Comparison of ENCODE assay signal across 15 mouse cellular contexts in the genomic region with DNA sequence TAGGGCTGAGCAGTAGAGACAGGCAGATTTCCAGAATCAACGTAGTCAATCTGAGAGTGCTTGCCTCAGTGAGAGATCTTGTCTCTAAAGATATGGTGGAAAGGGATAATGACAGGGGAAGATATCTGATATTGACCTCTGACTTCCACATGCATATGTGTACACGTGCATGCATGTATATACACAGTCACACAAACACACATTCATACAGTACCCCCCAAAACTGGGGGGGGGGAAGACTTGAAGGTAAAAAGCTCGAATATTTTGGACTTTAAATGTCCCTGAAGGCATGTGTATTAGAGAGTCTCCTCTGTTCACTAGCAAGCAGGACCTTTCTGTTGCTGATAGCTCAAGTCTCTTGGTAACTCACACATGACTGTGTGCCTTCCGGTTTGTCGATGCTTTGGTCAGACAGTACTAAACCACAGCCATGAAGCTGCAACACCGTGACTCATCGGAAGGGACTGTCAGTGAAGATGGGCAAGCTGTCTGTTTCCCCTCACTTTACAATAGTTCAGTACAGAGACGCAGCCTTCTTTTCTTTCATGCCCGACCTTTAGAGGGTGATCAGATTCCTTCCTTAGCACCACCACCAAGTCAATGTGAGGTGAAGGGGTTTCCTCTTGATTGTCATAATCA. TPM values are rescaled to one million over a fixed set of nuclear protein-coding genes. Genes with fewer than 3 reads are reported as not detected.
A peak's percentile ranks its signal among the peaks of the same experiment; 100 is the strongest.
DNase-seq lines count a peak whose midpoint lies in the region; TF ChIP-seq lines count a peak whose summit lies in the region.
"Had no signal": no experiment of that assay in that cellular context is flagged by ENCODE, and none has a peak within 500 bp of the region (broad histone marks: within the 10 kb centered on the region; RNA-seq: fewer than 3 reads in every experiment).

No protein-coding gene starts in this region.

- H3K79me3 ChIP-seq in C2C12 (ENCODE audit: low read depth), result no peaks in the 10 kb centered on the region

- peaks cover 35% of the 10 kb centered on the region for H3K4me1 ChIP-seq in megakaryocyte, embryonic 14.5 days

- no peaks in the 10 kb centered on the region for H3K27me3 ChIP-seq in C2C12 (ENCODE audit: control insufficient read depth, insufficient read depth, insufficient read length)
- peaks cover 17% of the 10 kb centered on the region for H3K27me3 ChIP-seq in megakaryocyte, embryonic 14.5 days (replicated peaks)

- H3K9me3 ChIP-seq in megakaryocyte, embryonic 14.5 days, result no peaks in the 10 kb centered on the region

- H3K4me3 ChIP-seq in C2C12 (ENCODE audit: insufficient read depth, poor library complexity, severe bottlenecking), result no peak overlapping the region
- H3K4me3 ChIP-seq in megakaryocyte, embryonic 14.5 days (replicated peaks), result peak overlapping the region; percentile 69
- H3K4me3 ChIP-seq: erythroblast, embryonic 14.5 days had no signal

- DNase-seq in adrenal gland, adult 2 months, result peak; percentile 69
- DNase-seq in adrenal gland, postnatal 4 days (ENCODE audit: low spot score in 2 of 2), result no peak
- DNase-seq in c-Kit-positive CD71-negative TER-119-negative erythroid progenitor cells, embryonic 14.5 days (ENCODE audit: low read depth), result peak; percentile 43
- DNase-seq in heart, postnatal 36 days, result no peak
- DNase-seq in cerebellum, postnatal 14 days, result no peak
- no peak for DNase-seq in left cerebral cortex, postnatal 10 days (ENCODE audit: extremely low spot score in 1 of 2, low spot score in 2 of 2)
- DNase-seq: heart, postnatal 10 days had no signal

- no peaks in the 10 kb centered on the region for H3K36me3 ChIP-seq in C2C12 (ENCODE audit: control insufficient read depth, insufficient read depth)
- H3K36me3 ChIP-seq in megakaryocyte, embryonic 14.5 days (replicated peaks; ENCODE audit: low read length), result no peaks in the 10 kb centered on the region

- no peaks in the 10 kb centered on the region for H3K79me2 ChIP-seq in C2C12 (ENCODE audit: control insufficient read depth, insufficient read depth)

- intact Hi-C loops in heart, postnatal 36 days (cut with DNase I), result no loop called here
- intact Hi-C loops in left cerebral cortex, postnatal 10 days (cut with DNase I), result no loop called here

- H3ac ChIP-seq in C2C12 (ENCODE audit: control insufficient read depth, insufficient read length, low read depth), result no peak overlapping the region

- TF ChIP-seq CTCF in C2C12 (IDR thresholded peaks at IDR 0.05; ENCODE audit: control insufficient read depth, insufficient read depth, insufficient read length), result no peak

TF ChIP-seq in C2C12, 6 proteins besides CTCF, POLR2A, EP300 and RAD21:
- TF ChIP-seq MAX (IDR thresholded peaks at IDR 0.05) (peak; percentile 87), MYOG (IDR thresholded peaks at IDR 0.05; ENCODE audit: control insufficient read depth, extremely low read depth, insufficient read length) (no peak), MYOD1 (IDR thresholded peaks at IDR 0.05; ENCODE audit: control insufficient read depth, insufficient read length, low read depth) (no peak), USF1 (IDR thresholded peaks at IDR 0.05; ENCODE audit: low read depth) (peak; percentile 67), CEBPB (IDR thresholded peaks at IDR 0.05; ENCODE audit: low read depth) (peak; percentile 65), FOSL1 (IDR thresholded peaks at IDR 0.05; ENCODE audit: insufficient read depth, low read length, poor library complexity, severe bottlenecking) (peak; percentile 64)

RNA-seq across cellular contexts. Expression of gene Gm14214, which starts 37.2 kb away (rescaled TPM):
- total RNA-seq in adrenal gland, adult 2 months (2021), result not detected
- polyA plus RNA-seq in adrenal gland, adult 2 months (2012; rRNA removed), result not detected in 2 replicates
- total RNA-seq in adrenal gland, postnatal 4 days (2021), result not detected
- polyA plus RNA-seq in C2C12 (2012; fragmentation: generic; extraction: Trizol), result not detected
- not detected in 2 replicates for polyA plus RNA-seq in megakaryocyte, embryonic 14.5 days (2012; ENCODE audit: insufficient read depth, low replicate concordance)
- total RNA-seq in heart, postnatal 36 days (2021), result not detected
- not detected for total RNA-seq in left cerebral cortex, postnatal 10 days (2021)
- total RNA-seq: heart, postnatal 10 days had no signal
- polyA plus RNA-seq: erythroblast, embryonic 14.5 days; gonadal fat pad, adult 2 months; intestine, embryonic 14.5 days; limb, embryonic 14.5 days; neural tube, embryonic 11.5 days; spleen, adult 2 months had no signal

RNA-seq across cellular contexts. Expression of gene Raly, which starts 58.3 kb away (rescaled TPM):
- 100 to 1,000 TPM; 193 to 201 TPM for total RNA-seq in adrenal gland, adult 2 months (2021)
- 295 and 306 TPM in 2 replicates for polyA plus RNA-seq in adrenal gland, adult 2 months (2012; rRNA removed)
- 100 to 1,000 TPM; 216 to 223 TPM for total RNA-seq in adrenal gland, postnatal 4 days (2021)
- polyA plus RNA-seq in C2C12 (2012; fragmentation: generic; extraction: Trizol), result 358 TPM
- polyA plus RNA-seq in megakaryocyte, embryonic 14.5 days (2012; ENCODE audit: insufficient read depth, low replicate concordance), result 378 and 462 TPM in 2 replicates
- total RNA-seq in heart, postnatal 36 days (2021), result 100 to 1,000 TPM in 1 of 2 experiments, 10 to 100 TPM in 1; 99.3 to 104 TPM
- total RNA-seq in left cerebral cortex, postnatal 10 days (2021), result 100 to 1,000 TPM in 1 of 2 experiments, 10 to 100 TPM in 1; 93.6 to 104 TPM

RNA-seq across cellular contexts. Expression of gene a, which starts 58.6 kb away (rescaled TPM):
- not detected for total RNA-seq in adrenal gland, adult 2 months (2021)
- polyA plus RNA-seq in adrenal gland, adult 2 months (2012; rRNA removed), result 0.58 TPM in 1 of 2 replicates, not detected in the other
- total RNA-seq in adrenal gland, postnatal 4 days (2021), result not detected
- polyA plus RNA-seq in C2C12 (2012; fragmentation: generic; extraction: Trizol), result not detected
- polyA plus RNA-seq in megakaryocyte, embryonic 14.5 days (2012; ENCODE audit: insufficient read depth, low replicate concordance), result 1.6 TPM in 1 of 2 replicates, not detected in the other
- not detected for total RNA-seq in heart, postnatal 36 days (2021)
- under 1 TPM in 1 of 2 experiments, not detected in 1; 0.77 TPM for total RNA-seq in left cerebral cortex, postnatal 10 days (2021)
- total RNA-seq: heart, postnatal 10 days had no signal
- polyA plus RNA-seq: erythroblast, embryonic 14.5 days; spleen, adult 2 months had no signal

Comparison
In these comparisons a context has a peak if more than half of its experiments do, and no peak if none do; other contexts are left out.
1. DNase-seq: peak in adrenal gland, adult 2 months (single experiment) and c-Kit-positive CD71-negative TER-119-negative erythroid progenitor cells, embryonic 14.5 days (single experiment); none in adrenal gland, postnatal 4 days (0 of 2), heart, postnatal 36 days (0 of 2), cerebellum, postnatal 14 days (0 of 2) and left cerebral cortex, postnatal 10 days (0 of 2).